Mouse (Mus musculus) heart, adult 2 months (tissue): Measurements from ENCODE around the gene Atg13.

Experiments used
- EP300 ChIP-seq: fragments of 200-500 bp; IDR thresholded peaks from 2 replicates; pipeline ENCODE4 v1.6.1; 2011; ENCODE audit warnings: low read depth, low read length, control low read depth; ENCODE audit not compliant: insufficient read depth
- POLR2A ChIP-seq: fragments of 200-500 bp; IDR thresholded peaks from 2 replicates; pipeline ENCODE4 v1.6.1; 2011; ENCODE audit warnings: mild to moderate bottlenecking, low read depth, low read length, control low read depth; ENCODE audit not compliant: insufficient read depth

DNA sequence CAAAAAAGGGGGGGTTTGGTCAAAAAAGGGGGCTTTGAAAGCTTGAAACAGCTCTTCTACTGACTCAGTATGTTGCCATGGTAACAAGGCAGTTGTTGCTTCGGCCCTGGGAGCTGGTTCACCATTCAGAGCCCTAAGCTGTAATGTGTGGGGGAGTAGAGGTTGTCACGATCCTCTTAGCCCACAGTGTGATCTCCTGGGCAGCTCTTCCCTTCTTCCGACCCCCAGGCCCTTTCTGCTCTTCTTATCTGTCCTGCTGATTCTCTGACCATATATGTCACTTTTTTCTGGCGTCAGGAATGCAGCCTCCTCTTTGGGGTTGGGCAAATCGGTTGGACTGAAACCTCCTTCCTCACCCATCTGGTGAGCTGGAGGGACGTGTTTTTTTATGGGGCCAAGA is 57.5 kb downstream of the Atg13 start:
- TF ChIP-seq EP300 (no peak), POLR2A (no peak)
